Comparison of ENCODE assay signal across 9 mouse cellular contexts in genomic region chr8:72135446-72136301, GRCm38 (mm10). TPM values are rescaled to one million over a fixed set of nuclear protein-coding genes. Genes with fewer than 3 reads are reported as not detected.
DNase-seq lines count a peak whose midpoint lies in the region; ATAC-seq and TF ChIP-seq lines count a peak whose summit lies in the region.
"Had no signal": no experiment of that assay in that cellular context is flagged by ENCODE, and none has a peak within 500 bp of the region (broad histone marks: within the 10 kb centered on the region; RNA-seq: fewer than 3 reads in every experiment).

No protein-coding gene starts in this region.

- peaks cover 18% of the 10 kb centered on the region for H3K4me1 ChIP-seq in hindbrain, embryonic 15.5 days (replicated peaks)
- peaks cover 53% of the 10 kb centered on the region for H3K4me1 ChIP-seq in liver, embryonic 12.5 days

- peaks cover 48% of the 10 kb centered on the region for H3K79me2 ChIP-seq in myocyte (ENCODE audit: control insufficient read depth, insufficient read depth)

- peaks cover 15% of the 10 kb centered on the region for H3K36me3 ChIP-seq in hindbrain, embryonic 15.5 days
- H3K36me3 ChIP-seq in liver, embryonic 12.5 days, result peaks cover 27% of the 10 kb centered on the region
- H3K36me3 ChIP-seq in myocyte (ENCODE audit: control insufficient read depth, insufficient read depth), result peaks cover 15% of the 10 kb centered on the region
- H3K36me3 ChIP-seq: G1E had no signal

- peak overlapping the region; percentile 88 for H3K27ac ChIP-seq in hindbrain, embryonic 15.5 days (replicated peaks)
- H3K27ac ChIP-seq in liver, embryonic 12.5 days, result peak overlapping the region; percentile 84

- peak overlapping the region; percentile 76 for H3K4me2 ChIP-seq in hindbrain, embryonic 15.5 days
- H3K4me2 ChIP-seq in liver, embryonic 12.5 days, result peak overlapping the region; percentile 89
- peak overlapping the region; percentile 93 for H3K4me2 ChIP-seq in myocyte (ENCODE audit: low read depth)

- peak overlapping the region; percentile 73 for H3K4me3 ChIP-seq in hindbrain, embryonic 15.5 days
- peak overlapping the region; percentile 67 for H3K4me3 ChIP-seq in liver, embryonic 12.5 days
- H3K4me3 ChIP-seq in myocyte, result peak overlapping the region; percentile 90

- no peaks in the 10 kb centered on the region for H3K9me3 ChIP-seq in hindbrain, embryonic 15.5 days
- H3K9me3 ChIP-seq in liver, embryonic 12.5 days (replicated peaks), result no peaks in the 10 kb centered on the region
- H3K9me3 ChIP-seq: G1E had no signal

- peak; percentile 81 for ATAC-seq in hindbrain, embryonic 15.5 days (ENCODE audit: low FRiP score, low read depth)
- ATAC-seq in liver, embryonic 12.5 days, result peak; percentile 35

- no peak for TF ChIP-seq POLR2A in myocyte (IDR thresholded peaks at IDR 0.05; ENCODE audit: insufficient read length, low read depth)

- DNase-seq in adrenal gland, adult 18-20 months (ENCODE audit: low spot score in 2 of 2), result peak; percentile 32 to 49
- no peak for DNase-seq in adrenal gland, adult 8-10 months
- peak; percentile 35 for DNase-seq in cerebellum, adult 11 months
- peak; percentile 20 for DNase-seq in gastrocnemius, adult 18-20 months (ENCODE audit: low spot score)
- DNase-seq in thymus, adult 18-20 months, result peak; percentile 45 to 62

- H3K9ac ChIP-seq in hindbrain, embryonic 15.5 days, result peak overlapping the region; percentile 85
- H3K9ac ChIP-seq in liver, embryonic 12.5 days, result peak overlapping the region; percentile 72

- peak overlapping the region; percentile 80 for H3ac ChIP-seq in myocyte (ENCODE audit: control insufficient read depth, insufficient read length)

- no peaks in the 10 kb centered on the region for H3K27me3 ChIP-seq in hindbrain, embryonic 15.5 days
- peaks cover 42% of the 10 kb centered on the region for H3K27me3 ChIP-seq in liver, embryonic 12.5 days (replicated peaks)
- H3K27me3 ChIP-seq in myocyte (ENCODE audit: control insufficient read depth, insufficient read depth, insufficient read length), result no peaks in the 10 kb centered on the region

- under 1% methylated on average over 60 of the region's 62 CpGs for WGBS in hindbrain, embryonic 15.5 days
- WGBS in liver, embryonic 12.5 days (ENCODE audit: insufficient replicate concordance), result under 1% methylated on average over 59 of the region's 62 CpGs

TF ChIP-seq in myocyte, 11 proteins besides CTCF, POLR2A, EP300 and RAD21:
- no peak for TF ChIP-seq POLR2AphosphoS2 (IDR thresholded peaks at IDR 0.05; ENCODE audit: insufficient read length, low read depth)
- no peak for TF ChIP-seq MAX (IDR thresholded peaks at IDR 0.05; ENCODE audit: low read depth)
- no peak for TF ChIP-seq SRF (IDR thresholded peaks at IDR 0.05; ENCODE audit: control insufficient read depth, insufficient read length, low read depth)
- no peak for TF ChIP-seq MYOD1 (IDR thresholded peaks at IDR 0.05; ENCODE audit: control insufficient read depth in 1 of 3, insufficient read length in 2 of 3, low read depth in 2 of 3)
- no peak for TF ChIP-seq MYOG (IDR thresholded peaks at IDR 0.05; ENCODE audit: control insufficient read depth in 1 of 3, insufficient read depth in 1 of 3, insufficient read length in 2 of 3, low read depth in 2 of 3)
- no peak for TF ChIP-seq TCF3 (IDR thresholded peaks at IDR 0.05; ENCODE audit: insufficient read length, low read depth)

RNA-seq across cellular contexts. Expression of gene Tpm4, which starts 0.9 kb away (rescaled TPM):
- total RNA-seq in adrenal gland, adult 18-20 months (2021), result 100 to 1,000 TPM; 210 to 289 TPM
- total RNA-seq in adrenal gland, adult 8-10 months (2022), result 100 to 1,000 TPM; 133 to 158 (median 140) TPM
- total RNA-seq in gastrocnemius, adult 18-20 months (2021), result 10 to 100 TPM; 23.8 to 42.5 TPM
- polyA plus RNA-seq in hindbrain, embryonic 15.5 days (2015; fragmentation: Nextera tagmentation; extraction: Ambion mirVana), result 187 and 202 TPM in 2 replicates
- polyA plus RNA-seq in liver, embryonic 12.5 days (2016; fragmentation: Nextera tagmentation; extraction: Ambion mirVana), result 160 and 165 TPM in 2 replicates
- polyA plus RNA-seq in myocyte (2012; fragmentation: generic; extraction: Trizol), result 205 TPM

RNA-seq across cellular contexts. Expression of gene Rab8a, which starts 25.3 kb away (rescaled TPM):
- total RNA-seq in adrenal gland, adult 18-20 months (2021), result 10 to 100 TPM; 51.2 to 69.1 TPM
- 10 to 100 TPM; 56.6 to 69.3 (median 61.7) TPM for total RNA-seq in adrenal gland, adult 8-10 months (2022)
- 10 to 100 TPM in 1 of 2 experiments, 1 to 10 TPM in 1; 8.9 to 10.6 TPM for total RNA-seq in gastrocnemius, adult 18-20 months (2021)
- polyA plus RNA-seq in hindbrain, embryonic 15.5 days (2015; fragmentation: Nextera tagmentation; extraction: Ambion mirVana), result 84.2 and 85.7 TPM in 2 replicates
- polyA plus RNA-seq in liver, embryonic 12.5 days (2016; fragmentation: Nextera tagmentation; extraction: Ambion mirVana), result 82.3 and 86.1 TPM in 2 replicates
- 84.3 TPM for polyA plus RNA-seq in myocyte (2012; fragmentation: generic; extraction: Trizol)

RNA-seq across cellular contexts. Expression of gene Olfr374, which starts 28.8 kb away (rescaled TPM):
- not detected for total RNA-seq in adrenal gland, adult 18-20 months (2021)
- not detected for total RNA-seq in adrenal gland, adult 8-10 months (2022)
- not detected for total RNA-seq in gastrocnemius, adult 18-20 months (2021)
- polyA plus RNA-seq in hindbrain, embryonic 15.5 days (2015; fragmentation: Nextera tagmentation; extraction: Ambion mirVana), result 0.07 TPM in 1 of 2 replicates, not detected in the other
- polyA plus RNA-seq in liver, embryonic 12.5 days (2016; fragmentation: Nextera tagmentation; extraction: Ambion mirVana), result not detected in 2 replicates
- polyA plus RNA-seq in myocyte (2012; fragmentation: generic; extraction: Trizol), result not detected
- polyA plus RNA-seq: G1E had no signal

RNA-seq across cellular contexts. Expression of gene Olfr373, which starts 52.7 kb away (rescaled TPM):
- total RNA-seq in adrenal gland, adult 18-20 months (2021), result not detected
- not detected for total RNA-seq in adrenal gland, adult 8-10 months (2022)
- total RNA-seq in gastrocnemius, adult 18-20 months (2021), result not detected
- not detected in 2 replicates for polyA plus RNA-seq in hindbrain, embryonic 15.5 days (2015; fragmentation: Nextera tagmentation; extraction: Ambion mirVana)
- polyA plus RNA-seq in liver, embryonic 12.5 days (2016; fragmentation: Nextera tagmentation; extraction: Ambion mirVana), result not detected in 2 replicates
- polyA plus RNA-seq in myocyte (2012; fragmentation: generic; extraction: Trizol), result not detected
- polyA plus RNA-seq: G1E had no signal

RNA-seq across cellular contexts. Expression of gene Hsh2d, which starts 53.8 kb away (rescaled TPM):
- not detected for total RNA-seq in adrenal gland, adult 18-20 months (2021)
- under 1 TPM in 1 of 4 experiments, not detected in 3; 0.16 TPM for total RNA-seq in adrenal gland, adult 8-10 months (2022)
- total RNA-seq in gastrocnemius, adult 18-20 months (2021), result not detected
- polyA plus RNA-seq in hindbrain, embryonic 15.5 days (2015; fragmentation: Nextera tagmentation; extraction: Ambion mirVana), result not detected in 2 replicates
- 0.28 and 0.32 TPM in 2 replicates for polyA plus RNA-seq in liver, embryonic 12.5 days (2016; fragmentation: Nextera tagmentation; extraction: Ambion mirVana)
- not detected for polyA plus RNA-seq in myocyte (2012; fragmentation: generic; extraction: Trizol)

Comparison
In these comparisons a context has a peak if more than half of its experiments do, and no peak if none do; other contexts are left out.
1. RNA of gene Rab8a, which starts 25.3 kb away (total RNA-seq): 51.2 to 69.1 TPM in adrenal gland, adult 18-20 months and 56.6 to 69.3 TPM in adrenal gland, adult 8-10 months; 8.9 to 10.6 TPM in gastrocnemius, adult 18-20 months; every median in the first group is over 4 times any median in the second.
2. Peak in every context shown above with its lines, with median percentiles within 50 percentile points of each other: H3K4me2 ChIP-seq and H3K4me3 ChIP-seq.